Mouse (Mus musculus): ENCODE measurements around the gene Krtcap3. TPM values are rescaled to one million over a fixed set of nuclear protein-coding genes. Genes with fewer than 3 reads are reported as not detected.

Gene Krtcap3
- total and polyA plus RNA-seq, 2 experiments from 2014 or later: 2.2 to 8.6 TPM

- Histone ChIP-seq H3K4me3 (ENCODE audit: low read depth, low read length) (no peak overlapping the region), H3K27ac (ENCODE audit: low read depth, low read length) (no peak overlapping the region), H3K4me1 (ENCODE audit: insufficient read depth) (peaks cover 4% of the 10 kb centered on the region; the same call in 1 of the 2 replicates), H3K4me2 (ENCODE audit: low read depth) (no peak overlapping the region), H3K36me3 (ENCODE audit: insufficient read depth) (no peaks in the 10 kb centered on the region), H3K27me3 (ENCODE audit: insufficient read depth, low read length) (no peaks in the 10 kb centered on the region), H3K9me3 (ENCODE audit: low read length) (no peaks in the 10 kb centered on the region), H3K9ac (no peak overlapping the region)
- ATAC-seq: no peak
- 74% methylated on average over 7 of the region's 7 CpGs for WGBS
- DNase-seq: no peak
- TF ChIP-seq CTCF (IDR thresholded peaks at IDR 0.05; ENCODE audit: low read depth): no peak
Observed at GRCm38 (mm10) chr5:31218294-31218693, 33.2 kb upstream of the Krtcap3 start.

DNA sequence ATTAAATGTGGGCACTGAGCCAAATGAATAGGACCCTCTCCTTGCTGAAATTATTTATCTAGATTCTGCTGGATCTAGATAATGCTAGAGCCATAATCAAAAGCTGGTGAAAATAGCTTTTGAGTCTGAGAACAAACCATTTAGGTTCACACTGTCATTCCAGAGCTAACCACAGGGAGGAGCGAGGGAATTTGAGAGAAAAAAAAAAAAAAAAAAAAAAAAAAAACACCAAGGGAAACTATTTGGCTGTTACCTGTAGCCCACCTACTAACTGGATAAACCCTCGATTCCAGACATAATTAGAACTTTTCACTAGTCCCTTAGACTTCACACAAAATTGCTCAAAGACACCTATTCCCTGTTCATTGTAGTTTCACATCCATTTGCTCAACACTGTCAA, 32.4 kb upstream of the Krtcap3 start:
- peak; percentile 59 for DNase-seq
- Histone ChIP-seq H3K9me3 (ENCODE audit: low read length) (no peaks in the 10 kb centered on the region), H3K27me3 (ENCODE audit: insufficient read depth, low read length) (no peaks in the 10 kb centered on the region), H3K4me3 (ENCODE audit: low read depth, low read length) (peak overlapping the region; percentile 100), H3K27ac (ENCODE audit: low read depth, low read length) (peak overlapping the region; percentile 36; the same call in 1 of the 2 replicates), H3K36me3 (ENCODE audit: insufficient read depth) (no peaks in the 10 kb centered on the region), H3K4me1 (ENCODE audit: insufficient read depth) (peaks cover 4% of the 10 kb centered on the region; the same call in 1 of the 2 replicates), H3K4me2 (ENCODE audit: low read depth) (peak overlapping the region; percentile 79), H3K9ac (0 out of 2 replicates have a peak overlapping the region, but pooled peaks have one; percentile 18)
- ATAC-seq: no peak
- 3% methylated on average over 2 of the region's 2 CpGs for WGBS
- peak; percentile 52 for TF ChIP-seq CTCF (IDR thresholded peaks at IDR 0.05; ENCODE audit: low read depth)

DNA sequence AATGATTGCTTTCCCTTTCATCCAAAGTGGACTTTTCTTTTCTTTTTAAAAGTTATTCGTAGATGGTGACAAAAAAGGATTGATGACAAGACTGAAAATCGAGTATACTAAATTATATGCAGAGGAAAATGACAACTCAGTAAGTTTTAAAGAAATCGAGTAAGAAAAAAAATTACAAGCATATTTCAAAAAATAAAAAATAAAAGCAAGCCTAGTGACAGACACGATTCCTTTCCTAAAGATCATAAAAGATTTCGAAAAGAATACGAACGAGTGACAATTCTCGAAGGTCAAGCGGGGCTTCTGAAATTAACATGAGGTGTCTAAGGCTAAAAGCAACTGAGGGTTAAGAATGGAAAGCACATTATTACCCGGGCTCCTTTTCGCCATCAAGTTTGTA, 32.0 kb upstream of the Krtcap3 start:
- no peaks in the 10 kb centered on the region for H3K27me3 ChIP-seq (ENCODE audit: insufficient read depth, low read length)
- no peaks in the 10 kb centered on the region for H3K9me3 ChIP-seq (ENCODE audit: low read length)
- H3K36me3 ChIP-seq (ENCODE audit: insufficient read depth): no peaks in the 10 kb centered on the region
- H3K9ac ChIP-seq: peak overlapping the region; percentile 92
- H3K27ac ChIP-seq (ENCODE audit: low read depth, low read length): peak overlapping the region; percentile 97
- ATAC-seq (no peak), DNase-seq (no peak)
- TF ChIP-seq CTCF (IDR thresholded peaks at IDR 0.05; ENCODE audit: low read depth): no peak
- H3K4me3 ChIP-seq (ENCODE audit: low read depth, low read length): peak overlapping the region; percentile 100
- H3K4me2 ChIP-seq (ENCODE audit: low read depth): peak overlapping the region; percentile 79
- H3K4me1 ChIP-seq (ENCODE audit: insufficient read depth): peaks cover 4% of the 10 kb centered on the region; the same call in 1 of the 2 replicates
- 2% methylated on average over 11 of the region's 11 CpGs for WGBS

DNA sequence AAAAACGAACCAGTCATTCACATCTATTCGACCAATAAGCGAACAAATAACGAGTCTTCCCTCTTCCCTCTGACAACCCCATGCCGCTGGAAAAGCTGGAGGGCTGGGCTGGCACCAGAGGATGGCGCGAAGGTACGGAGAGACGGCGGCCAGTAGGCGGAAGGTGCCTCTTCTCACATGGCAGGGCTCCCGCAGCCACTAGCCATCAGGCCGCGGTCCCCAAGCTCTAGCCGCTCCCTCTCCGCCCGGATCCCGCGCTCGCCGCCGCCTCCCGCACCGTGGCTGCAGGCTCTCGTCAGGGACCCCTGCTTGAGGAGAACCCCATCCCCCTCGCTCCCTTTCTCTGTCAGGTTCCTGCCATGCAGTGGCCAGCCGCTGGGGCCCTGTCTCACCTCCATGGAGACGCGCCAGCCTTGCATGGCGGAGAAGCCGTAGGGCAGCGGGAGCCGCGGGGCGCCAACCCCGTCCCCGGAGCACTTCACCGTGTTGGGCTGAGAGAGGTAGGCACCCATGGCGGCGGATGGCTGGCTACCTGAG, 31.5 kb upstream of the Krtcap3 start:
- Histone ChIP-seq H3K27ac (ENCODE audit: low read depth, low read length) (peak overlapping the region; percentile 97), H3K9me3 (ENCODE audit: low read length) (no peaks in the 10 kb centered on the region), H3K4me1 (ENCODE audit: insufficient read depth) (peaks cover 4% of the 10 kb centered on the region; the same call in 1 of the 2 replicates), H3K4me3 (ENCODE audit: low read depth, low read length) (peak overlapping the region; percentile 100), H3K4me2 (ENCODE audit: low read depth) (peak overlapping the region; percentile 79), H3K9ac (peak overlapping the region; percentile 92), H3K36me3 (ENCODE audit: insufficient read depth) (no peaks in the 10 kb centered on the region), H3K27me3 (ENCODE audit: insufficient read depth, low read length) (no peaks in the 10 kb centered on the region)
- DNase-seq: no peak
- peak; percentile 59 for ATAC-seq
- peak; percentile 20 for TF ChIP-seq CTCF (IDR thresholded peaks at IDR 0.05; ENCODE audit: low read depth)
- under 1% methylated on average over 32 of the region's 40 CpGs for WGBS

GRCm38 (mm10) chr5:31220448-31221303, 30.8 kb upstream of the Krtcap3 start, which contains the start of gene Ppm1g:
Gene Ppm1g, minus strand, starts transcription at chr5:31220687.
- peaks cover 4% of the 10 kb centered on the region; the same call in 1 of the 2 replicates for H3K4me1 ChIP-seq (ENCODE audit: insufficient read depth)
- no peaks in the 10 kb centered on the region for H3K36me3 ChIP-seq (ENCODE audit: insufficient read depth)
- TF ChIP-seq CTCF (IDR thresholded peaks at IDR 0.05; ENCODE audit: low read depth): peak; percentile 1; the same call in 1 of the 2 replicates
- no peaks in the 10 kb centered on the region for H3K27me3 ChIP-seq (ENCODE audit: insufficient read depth, low read length)
- peak; percentile 93 for ATAC-seq
- H3K9me3 ChIP-seq (ENCODE audit: low read length): no peaks in the 10 kb centered on the region
- peak within 1 kb of the TSS; percentile 100 for H3K4me3 ChIP-seq (ENCODE audit: low read depth, low read length)
- peak within 1 kb of the TSS; percentile 92 for H3K9ac ChIP-seq
- DNase-seq: peak; percentile 98
- peak within 1 kb of the TSS; percentile 79 for H3K4me2 ChIP-seq (ENCODE audit: low read depth)
- under 1% methylated on average over 69 of the region's 70 CpGs for WGBS
- H3K27ac ChIP-seq (ENCODE audit: low read depth, low read length): peak within 1 kb of the TSS; percentile 97

DNA sequence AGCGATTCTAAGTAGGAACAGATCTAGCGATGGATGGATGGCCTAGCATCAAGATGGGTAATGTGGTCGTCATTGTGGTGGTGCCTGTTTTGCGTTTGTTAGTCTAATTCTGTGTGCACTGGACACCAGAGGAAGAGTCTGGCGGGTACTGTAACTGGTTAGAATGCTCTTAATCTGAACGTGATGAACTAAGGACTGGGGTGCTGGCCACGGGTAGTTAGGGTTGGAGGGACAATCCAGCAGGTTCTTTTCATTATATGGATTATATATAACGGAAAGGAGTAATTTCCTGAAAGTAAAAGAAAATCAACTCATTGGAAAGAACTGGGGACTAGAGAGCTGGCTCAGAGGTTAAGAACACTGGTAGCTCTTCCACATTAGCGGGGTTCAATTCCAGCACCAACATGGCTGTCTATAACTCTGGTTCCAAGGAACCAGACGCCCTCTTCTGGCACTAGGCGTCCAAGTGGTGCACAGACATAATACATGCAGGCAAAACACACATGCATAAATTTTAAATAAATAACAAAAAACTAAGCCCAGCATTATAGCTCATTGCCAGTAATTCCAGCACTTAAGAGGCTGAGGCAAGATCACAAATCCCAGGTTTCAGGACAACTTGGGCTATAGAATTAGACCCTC, 30.1 kb upstream of the Krtcap3 start:
- Histone ChIP-seq H3K36me3 (ENCODE audit: insufficient read depth) (no peaks in the 10 kb centered on the region), H3K4me3 (ENCODE audit: low read depth, low read length) (peak overlapping the region; percentile 100), H3K4me2 (ENCODE audit: low read depth) (peak overlapping the region; percentile 79), H3K4me1 (ENCODE audit: insufficient read depth) (peaks cover 4% of the 10 kb centered on the region; the same call in 1 of the 2 replicates), H3K27me3 (ENCODE audit: insufficient read depth, low read length) (no peaks in the 10 kb centered on the region), H3K9me3 (ENCODE audit: low read length) (no peaks in the 10 kb centered on the region), H3K9ac (peak overlapping the region; percentile 92), H3K27ac (ENCODE audit: low read depth, low read length) (peak overlapping the region; percentile 97)
- ATAC-seq (peak; percentile 58), DNase-seq (peak; percentile 79)
- WGBS: 11% methylated on average over 11 of the region's 11 CpGs
- TF ChIP-seq CTCF (IDR thresholded peaks at IDR 0.05; ENCODE audit: low read depth): peak; percentile 70

Measured in forebrain, postnatal 0 days (tissue).